Mouse (Mus musculus) MEL (cell line): ENCODE measurements around the gene Rassf3. TPM values are rescaled to one million over a fixed set of nuclear protein-coding genes. Genes with fewer than 3 reads are reported as not detected.

Experiments
- DNase-seq: peaks from one replicate; pipeline ENCODE4 v3.0.0; 2011; ENCODE audit warnings: low read depth, low spot score
- H3K27ac ChIP-seq: 2 replicates; pipeline ENCODE4 v1.5.1; 2012; ENCODE audit warnings: low read depth, mild to moderate bottlenecking, control low read depth, low read length, moderate library complexity; ENCODE audit not compliant: control insufficient read depth
- H3K27me3 ChIP-seq, 2 experiments: fragments of 150-350 bp in 1 of 2; sonication (generic) in 1 of 2; 2 replicates each; pipeline ENCODE4 v1.6.1; 2012; ENCODE audit warnings: low read length in 2 of 2, mild to moderate bottlenecking in 2 of 2, improper control_type of control experiment in 1 of 2, moderate library complexity in 1 of 2; ENCODE audit not compliant: insufficient read depth in 2 of 2, control insufficient read depth in 1 of 2
- H3K36me3 ChIP-seq, 2 experiments: 2 replicates each; pipeline ENCODE4 v1.6.1; 2012 to 2014; ENCODE audit warnings: low read length in 2 of 2, improper control_type of control experiment in 1 of 2, inconsistent platforms in 1 of 2, mild to moderate bottlenecking in 1 of 2; ENCODE audit not compliant: insufficient read depth in 2 of 2, control insufficient read depth in 1 of 2
- H3K4me1 ChIP-seq, 2 experiments: fragments of 150-350 bp in 1 of 2; sonication (generic) in 1 of 2; 2 replicates each; pipeline ENCODE4 v1.6.1; 2012; ENCODE audit warnings: low read length in 2 of 2, improper control_type of control experiment in 1 of 2, mild to moderate bottlenecking in 1 of 2; ENCODE audit not compliant: insufficient read depth in 2 of 2, control insufficient read depth in 1 of 2
- H3K4me3 ChIP-seq, 2 experiments: fragments of 150-350 bp in 1 of 2; sonication (generic) in 1 of 2; 2 replicates each; pipeline ENCODE4 v1.5.1; 2012; ENCODE audit warnings: low read depth in 2 of 2, low read length in 2 of 2, mild to moderate bottlenecking in 2 of 2, moderate library complexity in 2 of 2, control low read depth in 1 of 2, improper control_type of control experiment in 1 of 2; ENCODE audit not compliant: control insufficient read depth in 1 of 2, insufficient read depth in 1 of 2
- H3K79me2 ChIP-seq: 2 replicates; pipeline ENCODE4 v1.6.1; 2012; ENCODE audit warnings: mild to moderate bottlenecking, low read length, moderate library complexity; ENCODE audit not compliant: control insufficient read depth, poor library complexity, insufficient read depth
- H3K9ac ChIP-seq: 2 replicates; pipeline ENCODE4 v1.6.1; 2012; ENCODE audit warnings: low read depth, mild to moderate bottlenecking, control low read depth, low read length, moderate library complexity; ENCODE audit not compliant: control insufficient read depth, poor library complexity, severe bottlenecking
- H3K9me3 ChIP-seq: fragments of 150-350 bp; sonication (generic); replicated peaks from 2 replicates; pipeline ENCODE4 v1.6.1; 2012; ENCODE audit warnings: mild to moderate bottlenecking, low read length, improper control_type of control experiment, moderate library complexity; ENCODE audit not compliant: insufficient read depth
- BHLHE40 ChIP-seq: IDR thresholded peaks from 2 replicates; pipeline ENCODE4 v1.6.1; 2012; ENCODE audit warnings: low read depth, mild to moderate bottlenecking, inconsistent platforms, low read length, improper control_type of control experiment, borderline replicate concordance
- CTCF ChIP-seq, 3 experiments: IDR thresholded peaks in 2 of 3; conservative IDR thresholded peaks in 1 of 3; 2 replicates each; pipeline ENCODE4 v1.5.1; 2011 to 2012; ENCODE audit warnings: low read length in 3 of 3, low read depth in 2 of 3, mild to moderate bottlenecking in 2 of 3, improper control_type of control experiment in 1 of 3, inconsistent platforms in 1 of 3, mixed read lengths in 1 of 3, moderate library complexity in 1 of 3; ENCODE audit not compliant: control insufficient read depth in 1 of 3, insufficient read depth in 1 of 3, poor library complexity in 1 of 3, severe bottlenecking in 1 of 3
- ETS1 ChIP-seq: IDR thresholded peaks from 2 replicates; pipeline ENCODE4 v1.6.1; 2012; ENCODE audit warnings: low read depth, mild to moderate bottlenecking, inconsistent platforms, low read length, improper control_type of control experiment, moderate library complexity
- MAFK ChIP-seq: IDR thresholded peaks from 2 replicates; pipeline ENCODE4 v1.6.1; 2011; ENCODE audit warnings: low read depth, mild to moderate bottlenecking, low read length, improper control_type of control experiment, borderline replicate concordance
- MAZ ChIP-seq: IDR thresholded peaks from 2 replicates; pipeline ENCODE4 v1.6.1; 2012; ENCODE audit warnings: low read depth, mild to moderate bottlenecking, inconsistent platforms, low read length, improper control_type of control experiment
- MYC ChIP-seq: IDR thresholded peaks from 2 replicates; pipeline ENCODE4 v1.6.1; 2011; ENCODE audit warnings: low read depth, mild to moderate bottlenecking, low read length, improper control_type of control experiment, moderate library complexity
- POLR2AphosphoS5 ChIP-seq: IDR thresholded peaks from 2 replicates; pipeline ENCODE4 v1.6.1; 2012; ENCODE audit warnings: low read depth, borderline replicate concordance, mild to moderate bottlenecking, inconsistent platforms, low read length, moderate library complexity, mixed read lengths
- RAD21 ChIP-seq: IDR thresholded peaks from 2 replicates; pipeline ENCODE4 v1.6.1; 2011; ENCODE audit warnings: mild to moderate bottlenecking, low read depth, low read length, improper control_type of control experiment
- SMC3 ChIP-seq: IDR thresholded peaks from 2 replicates; pipeline ENCODE4 v1.6.1; 2011; ENCODE audit warnings: low read depth, low read length, improper control_type of control experiment
- polyA plus RNA-seq, 2 experiments: library from polyadenylated mRNA; stranded (reverse) in 1 of 2; unstranded in 1 of 2; fragments of >175 nt in 1 of 2; fragments of >200 nt in 1 of 2; gene quantifications; 2 replicates each; pipeline versions ENCODE4 v1.2.1 to v1.2.4; 2012; ENCODE audit warnings: low replicate concordance in 2 of 2, low read depth in 1 of 2; ENCODE audit not compliant: insufficient read length in 2 of 2, insufficient read depth in 1 of 2, missing spikeins in 1 of 2
- total RNA-seq: library from RNA; depleted of rRNA; stranded (reverse); fragments of 300-350 nt; gene quantifications from 2 replicates; pipeline ENCODE4 v1.2.3, GENCODE M21; 2012; rRNA removed

Gene Rassf3
- total and polyA plus RNA-seq, 3 experiments, result 9.2 to 15.8 TPM; not detected in 1

DNA sequence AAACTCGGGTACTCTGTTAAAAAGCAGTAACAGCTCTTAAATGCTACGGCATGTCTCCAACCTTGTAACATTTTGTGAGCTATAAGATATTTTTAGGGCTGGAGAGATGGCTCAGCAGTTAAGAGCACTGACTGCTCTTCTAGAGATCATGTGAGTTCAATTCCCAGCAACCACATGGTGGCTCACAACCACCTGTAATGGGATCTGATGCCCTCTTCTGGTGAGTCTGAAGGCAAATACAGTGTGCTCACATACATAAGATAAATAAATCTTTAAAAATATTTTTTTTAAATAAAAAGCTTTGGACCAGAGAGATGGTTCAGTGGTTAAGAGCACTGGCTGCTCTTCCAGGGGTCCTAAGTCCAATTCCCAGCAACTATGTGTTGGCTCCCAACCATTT lies 115.8 kb downstream of the Rassf3 start:
- no peaks in the 10 kb centered on the region for H3K9me3 ChIP-seq
- no peak for DNase-seq
- H3K27me3 ChIP-seq, result no peaks in the 10 kb centered on the region
- TF ChIP-seq SMC3 (peak; percentile 12; the same call in 1 of the 2 replicates), MAZ (no peak), MAFK (no peak), BHLHE40 (no peak), POLR2AphosphoS5 (no peak), ETS1 (no peak), CTCF (IDR thresholded peaks at IDR 0.05 in 2 of 3, conservative IDR thresholded peaks at IDR 0.05 in 1 of 3; ENCODE audit: control insufficient read depth in 1 of 3, insufficient read depth in 1 of 3, low read depth in 2 of 3, low read length in 3 of 3, poor library complexity in 1 of 3, severe bottlenecking in 1 of 3) (peak in 2 of 3 experiments; percentile 15 to 46; a peak in 2 of 6 replicates), RAD21 (peak; percentile 5; the same call in 1 of the 2 replicates), MYC (peak; percentile 65; the same call in 1 of the 2 replicates)
- no peak overlapping the region for H3K4me3 ChIP-seq
- H3K79me2 ChIP-seq, result peaks cover 4% of the 10 kb centered on the region
- H3K9ac ChIP-seq, result no peak overlapping the region
- H3K4me1 ChIP-seq, result peaks cover 0 to 7% of the 10 kb centered on the region in 2 experiments; a peak in 1 of 4 replicates
- H3K36me3 ChIP-seq, result peaks cover 0 to 3% of the 10 kb centered on the region in 2 experiments; a peak in 1 of 4 replicates
- H3K27ac ChIP-seq, result no peak overlapping the region

Other genes with a start within 250 kb of the Rassf3 start
- 0.29 and 0.35 TPM in 2 replicates for gene Tbc1d30, start 125.1 kb downstream of the Rassf3 start, total RNA-seq
- gene Tbc1d30, start 125.1 kb downstream of the Rassf3 start, polyA plus RNA-seq, result 1 to 10 TPM in 1 of 2 experiments, not detected in 1; 2.1 TPM
- 24.4 and 33.6 TPM in 2 replicates for gene Gns, start 111.3 kb downstream of the Rassf3 start, total RNA-seq
- 10 to 100 TPM in 1 of 2 experiments, not detected in 1; 33.1 TPM for gene Gns, start 111.3 kb downstream of the Rassf3 start, polyA plus RNA-seq
- 18.0 and 21.5 TPM in 2 replicates for gene Tbk1, start 110.4 kb upstream of the Rassf3 start, total RNA-seq
- gene Tbk1, start 110.4 kb upstream of the Rassf3 start, polyA plus RNA-seq, result 10 to 100 TPM in 1 of 2 experiments, not detected in 1; 31.1 TPM
- 154 and 182 TPM in 2 replicates for gene Xpot, start 150.0 kb upstream of the Rassf3 start, total RNA-seq
- 100 to 1,000 TPM; 122 to 304 TPM for gene Xpot, start 150.0 kb upstream of the Rassf3 start, polyA plus RNA-seq
- gene D930020B18Rik, start 165.2 kb upstream of the Rassf3 start, total RNA-seq, result 0.46 and 0.65 TPM in 2 replicates
- gene D930020B18Rik, start 165.2 kb upstream of the Rassf3 start, polyA plus RNA-seq, result under 1 TPM in 1 of 2 experiments, not detected in 1; 0.61 TPM